8 mouse cellular contexts compared by ENCODE assay signal in genomic region chr11:98342000-98342945, GRCm38 (mm10). TPM values are rescaled to one million over a fixed set of nuclear protein-coding genes. Genes with fewer than 3 reads are reported as not detected.
DNase-seq lines count a peak whose midpoint lies in the region; ATAC-seq lines count a peak whose summit lies in the region.

No protein-coding gene starts in this region.

- under 1% methylated on average over 29 of the region's 29 CpGs for WGBS in hindbrain, embryonic 14.5 days

- H3K27ac ChIP-seq in hindbrain, embryonic 14.5 days, result no peak overlapping the region

- peaks cover 16% of the 10 kb centered on the region; the same call in 1 of the 2 replicates for H3K4me1 ChIP-seq in hindbrain, embryonic 14.5 days (replicated peaks; ENCODE audit: control insufficient read depth, insufficient read depth, low read length)

- H3K36me3 ChIP-seq in hindbrain, embryonic 14.5 days (replicated peaks; ENCODE audit: control insufficient read depth, insufficient read depth), result no peaks in the 10 kb centered on the region

- H3K9ac ChIP-seq in hindbrain, embryonic 14.5 days, result no peak overlapping the region

- no peaks in the 10 kb centered on the region for H3K9me3 ChIP-seq in hindbrain, embryonic 14.5 days (ENCODE audit: control insufficient read depth, low read length)

- peak; percentile 95 for DNase-seq in NIH3T3 (ENCODE audit: low read depth)
- peak; percentile 99 for DNase-seq in cerebellum, postnatal 14 days
- DNase-seq in frontal cortex, postnatal 25 days (ENCODE audit: low spot score in 2 of 2), result peak; percentile 100
- peak; percentile 98 for DNase-seq in hindbrain, embryonic 14.5 days (ENCODE audit: low spot score)
- DNase-seq in layer of hippocampus, postnatal 36 days, result peak; percentile 96 to 98
- peak; percentile 91 for DNase-seq in lung, postnatal 25 days (ENCODE audit: low spot score)
- DNase-seq in retina, embryonic 14.5 days (ENCODE audit: low spot score), result peak; percentile 97
- DNase-seq in thymus, postnatal 4 days, result peak; percentile 95

- H3K4me3 ChIP-seq in hindbrain, embryonic 14.5 days (replicated peaks; ENCODE audit: low read length), result peak overlapping the region; percentile 11; the same call in 1 of the 2 replicates

- peak overlapping the region; percentile 40 for H3K4me2 ChIP-seq in hindbrain, embryonic 14.5 days (replicated peaks)

- H3K27me3 ChIP-seq in hindbrain, embryonic 14.5 days (ENCODE audit: control insufficient read depth, insufficient read depth, low read length), result peaks cover 66% of the 10 kb centered on the region

- 0 out of 2 replicates have a peak, but pooled peaks have one; percentile 43 for ATAC-seq in hindbrain, embryonic 14.5 days (ENCODE audit: low FRiP score)

RNA-seq across cellular contexts. Expression of gene Ppp1r1b, which starts 5.9 kb away (rescaled TPM):
- polyA plus RNA-seq in hindbrain, embryonic 14.5 days (2014; fragmentation: Nextera tagmentation; extraction: Ambion mirVana), result 3.0 and 3.3 TPM in 2 replicates
- 10 to 100 TPM; 48.8 to 50.8 TPM for total RNA-seq in layer of hippocampus, postnatal 36 days (2021)

RNA-seq across cellular contexts. Expression of gene Neurod2, which starts 12.8 kb away (rescaled TPM):
- 21.7 and 25.5 TPM in 2 replicates for polyA plus RNA-seq in hindbrain, embryonic 14.5 days (2014; fragmentation: Nextera tagmentation; extraction: Ambion mirVana)
- 100 to 1,000 TPM; 156 to 162 TPM for total RNA-seq in layer of hippocampus, postnatal 36 days (2021)

RNA-seq across cellular contexts. Expression of gene Stard3, which starts 15.9 kb away (rescaled TPM):
- polyA plus RNA-seq in hindbrain, embryonic 14.5 days (2014; fragmentation: Nextera tagmentation; extraction: Ambion mirVana), result 33.9 and 36.8 TPM in 2 replicates
- 10 to 100 TPM; 31.3 to 34.5 TPM for total RNA-seq in layer of hippocampus, postnatal 36 days (2021)

RNA-seq across cellular contexts. Expression of gene Tcap, which starts 41.3 kb away (rescaled TPM):
- polyA plus RNA-seq in hindbrain, embryonic 14.5 days (2014; fragmentation: Nextera tagmentation; extraction: Ambion mirVana), result not detected in 2 replicates
- 1 to 10 TPM in 1 of 2 experiments, under 1 TPM in 1; 0.83 to 1.4 TPM for total RNA-seq in layer of hippocampus, postnatal 36 days (2021)

RNA-seq across cellular contexts. Expression of gene Pnmt, which starts 44.0 kb away (rescaled TPM):
- 3.0 and 3.4 TPM in 2 replicates for polyA plus RNA-seq in hindbrain, embryonic 14.5 days (2014; fragmentation: Nextera tagmentation; extraction: Ambion mirVana)
- not detected for total RNA-seq in layer of hippocampus, postnatal 36 days (2021)
